Mouse (Mus musculus) gastrocnemius, adult 18-20 months (tissue): ENCODE results near the gene Nupr1l. TPM values are rescaled to one million over a fixed set of nuclear protein-coding genes. Genes with fewer than 3 reads are reported as not detected.

Experiments
- total RNA-seq, 2 experiments: library from RNA; stranded (reverse); gene quantifications; 2 replicates each; pipeline ENCODE4 v1.2.3; 2021

The Nupr1l gene
- total RNA-seq, 2 experiments from 2014 or later: 0.41 to 0.47 TPM

Other genes starting within 250 kb of the Nupr1l start
- gene Zfp11, start 238.4 kb upstream of the Nupr1l start, total RNA-seq: 1 to 10 TPM; 1.9 to 2.0 TPM
- not detected for gene Sept14, start 200.0 kb upstream of the Nupr1l start, total RNA-seq
- 10 to 100 TPM; 58.3 to 61.5 TPM for gene Mrps17, start 193.0 kb upstream of the Nupr1l start, total RNA-seq
- gene Nipsnap2, start 183.5 kb upstream of the Nupr1l start, total RNA-seq: 100 to 1,000 TPM; 539 to 562 TPM
- gene Psph, start 121.1 kb upstream of the Nupr1l start, total RNA-seq: 10 to 100 TPM; 13.2 to 14.4 TPM
- 10 to 100 TPM in 1 of 2 experiments, 1 to 10 TPM in 1; 5.8 to 10.1 TPM for gene Sumf2, start 61.6 kb upstream of the Nupr1l start, total RNA-seq
- 100 to 1,000 TPM; 609 to 675 TPM for gene Chchd2, start 21.1 kb upstream of the Nupr1l start, total RNA-seq
- gene Zbed5, start 12.8 kb upstream of the Nupr1l start, total RNA-seq: under 1 TPM; 0.32 to 0.64 TPM
- 100 to 1,000 TPM; 297 to 369 TPM for gene Phkg1, start 10.0 kb upstream of the Nupr1l start, total RNA-seq
- 10 to 100 TPM; 21.5 to 21.9 TPM for gene Vkorc1l1, start 33.4 kb downstream of the Nupr1l start, total RNA-seq
- 1 to 10 TPM; 7.4 to 8.1 TPM for gene Gusb, start 94.5 kb downstream of the Nupr1l start, total RNA-seq
- gene Asl, start 120.7 kb downstream of the Nupr1l start, total RNA-seq: 10 to 100 TPM in 1 of 2 experiments, 1 to 10 TPM in 1; 8.8 to 12.4 TPM
- 10 to 100 TPM; 19.3 to 20.3 TPM for gene Crcp, start 120.8 kb downstream of the Nupr1l start, total RNA-seq
- gene Tpst1, start 164.8 kb downstream of the Nupr1l start, total RNA-seq: 1 to 10 TPM; 3.3 to 4.1 TPM
- 1 to 10 TPM; 2.6 to 3.6 TPM for gene Kctd7, start 236.3 kb downstream of the Nupr1l start, total RNA-seq